Mouse (Mus musculus) neural tube, embryonic 14.5 days (tissue): Measurements from ENCODE around the gene Gm28305. TPM values are rescaled to one million over a fixed set of nuclear protein-coding genes. Genes with fewer than 3 reads are reported as not detected.

ENCODE experiments used
- ATAC-seq: fragments of 200-750 bp; cut with Nextera tagmentation; 2 replicates; pipeline ENCODE4 v1.8.0; 2017; ENCODE audit warnings: low read depth, mild to moderate bottlenecking, moderate TSS enrichment, moderate library complexity
- H3K27ac ChIP-seq: fragments of 300-500 bp; sonication (generic); 2 replicates; pipeline ENCODE4 v1.5.1; 2014; ENCODE audit warnings: low read depth, mild to moderate bottlenecking, control low read depth, low read length, moderate library complexity, mixed read lengths
- H3K27me3 ChIP-seq: fragments of 300-500 bp; sonication (generic); 2 replicates; pipeline ENCODE4 v1.6.1; 2014; ENCODE audit warnings: low read length; ENCODE audit not compliant: control insufficient read depth, insufficient read depth
- H3K36me3 ChIP-seq: fragments of 300-500 bp; sonication (generic); 2 replicates; pipeline ENCODE4 v1.6.1; 2014; ENCODE audit warnings: low read length, mixed read lengths; ENCODE audit not compliant: control insufficient read depth, insufficient read depth
- H3K4me1 ChIP-seq: fragments of 300-500 bp; sonication (generic); 2 replicates; pipeline ENCODE4 v1.6.1; 2014; ENCODE audit warnings: low read length; ENCODE audit not compliant: control insufficient read depth, insufficient read depth
- H3K4me2 ChIP-seq: fragments of 300-500 bp; sonication (generic); 2 replicates; pipeline ENCODE4 v1.6.1; 2014; ENCODE audit warnings: mild to moderate bottlenecking, low read depth, low read length, control low read depth
- H3K4me3 ChIP-seq: fragments of 300-500 bp; sonication (generic); 2 replicates; pipeline ENCODE4 v1.5.1; 2014; ENCODE audit warnings: low read depth, low read length, control low read depth, mixed read lengths
- H3K9ac ChIP-seq: fragments of 300-500 bp; sonication (generic); replicated peaks from 2 replicates; pipeline ENCODE4 v1.6.1; 2014; ENCODE audit warnings: low read depth, mild to moderate bottlenecking, control low read depth, low read length, mixed read lengths
- H3K9me3 ChIP-seq: fragments of 300-500 bp; sonication (generic); 2 replicates; pipeline ENCODE4 v1.6.1; 2016; ENCODE audit warnings: low read length; ENCODE audit not compliant: control insufficient read depth
- WGBS: fragments of 180-500 bp; shearing (Covaris S2); extraction: QIAGEN DNeasy Blood & Tissue Kit; methylation state at CpG from one replicate; pipeline ENCODE4 v1.1.7; 2014; 5-methylcytosine and 5-hydroxymethylcytosine counted together
- polyA plus RNA-seq: library from polyadenylated mRNA; unstranded; fragments of >200 nt; fragmentation: Nextera tagmentation; extraction: Ambion mirVana; gene quantifications from 2 replicates; pipeline ENCODE4 v1.2.1, GENCODE M21; 2014

Gm28305 gene
- polyA plus RNA-seq, 1 experiment from 2014 or later, result not detected

DNA sequence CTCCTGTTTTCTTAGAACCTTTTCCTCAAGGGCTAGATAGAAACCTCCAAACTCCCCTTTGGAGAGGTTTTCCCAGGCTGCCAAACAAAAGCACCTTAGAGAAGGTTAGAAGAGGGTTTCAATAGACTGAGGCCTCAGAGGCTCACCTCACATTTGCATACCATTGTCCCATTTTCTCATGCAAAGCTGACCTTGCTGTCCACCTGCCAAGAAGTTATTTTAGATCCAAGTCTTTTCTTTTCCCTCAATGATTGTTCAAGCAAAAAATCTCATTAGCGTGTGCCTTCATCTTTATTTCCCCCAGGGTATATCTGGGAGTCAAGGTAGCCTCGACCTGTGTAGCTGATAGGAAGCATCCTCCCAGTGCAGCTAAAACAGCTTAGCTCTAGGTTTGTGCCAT is 62.4 kb downstream of the Gm28305 start:
- Histone ChIP-seq H3K9me3 (no peaks in the 10 kb centered on the region), H3K9ac (no peak overlapping the region), H3K36me3 (no peaks in the 10 kb centered on the region), H3K4me1 (no peaks in the 10 kb centered on the region), H3K4me2 (no peak overlapping the region), H3K27me3 (no peaks in the 10 kb centered on the region), H3K27ac (no peak overlapping the region), H3K4me3 (no peak overlapping the region)
- ATAC-seq, result no peak
- 41% methylated on average over 2 of the region's 2 CpGs for WGBS

DNA sequence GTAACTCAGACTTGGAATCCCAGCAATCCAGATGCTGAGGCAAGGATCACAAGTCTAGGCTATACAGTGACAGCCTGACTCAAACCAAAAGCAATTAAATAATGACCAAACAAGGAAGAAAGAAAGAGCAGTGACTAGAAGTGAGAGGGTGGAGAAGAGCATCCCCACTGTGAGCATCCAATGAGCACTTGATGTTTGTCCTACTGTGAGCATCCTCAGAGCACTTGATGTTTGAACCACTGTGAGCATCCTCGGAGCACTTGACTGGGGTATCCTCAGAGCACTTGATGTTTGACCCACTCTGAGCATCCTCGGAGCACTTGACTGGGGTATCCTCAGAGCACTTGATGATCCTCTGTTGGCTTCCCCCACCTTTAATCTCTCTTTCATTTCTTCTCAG is 64.5 kb downstream of the Gm28305 start:
- H3K27me3 ChIP-seq, result no peaks in the 10 kb centered on the region
- H3K4me1 ChIP-seq, result no peaks in the 10 kb centered on the region
- WGBS, result 80% methylated on average over 2 of the region's 2 CpGs
- H3K4me3 ChIP-seq, result no peak overlapping the region
- H3K27ac ChIP-seq, result no peak overlapping the region
- no peak overlapping the region for H3K9ac ChIP-seq
- no peaks in the 10 kb centered on the region for H3K36me3 ChIP-seq
- ATAC-seq, result no peak
- H3K9me3 ChIP-seq, result no peaks in the 10 kb centered on the region
- no peak overlapping the region for H3K4me2 ChIP-seq

DNA sequence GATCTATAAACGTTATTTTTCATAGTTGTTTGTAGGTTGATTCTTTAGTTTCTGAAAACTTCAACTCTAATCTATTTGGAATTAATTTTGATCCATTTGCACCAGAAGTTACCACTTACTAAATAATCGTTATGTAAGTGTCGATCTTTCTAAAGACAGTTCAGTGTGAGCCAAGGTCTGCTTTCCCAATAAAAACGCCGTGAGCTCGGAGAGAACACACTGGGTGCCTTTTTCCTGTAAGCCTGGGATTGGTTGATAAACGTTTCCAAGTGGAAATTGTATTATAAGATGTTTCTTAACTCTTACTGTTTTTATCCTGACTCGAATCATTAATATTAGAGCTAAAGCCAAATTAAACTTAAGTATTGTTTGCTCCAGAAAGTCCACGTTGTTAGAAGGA is 66.5 kb downstream of the Gm28305 start:
- Histone ChIP-seq H3K27me3 (no peaks in the 10 kb centered on the region), H3K4me1 (no peaks in the 10 kb centered on the region), H3K4me2 (no peak overlapping the region), H3K9me3 (no peaks in the 10 kb centered on the region), H3K4me3 (no peak overlapping the region), H3K9ac (no peak overlapping the region), H3K27ac (no peak overlapping the region), H3K36me3 (no peaks in the 10 kb centered on the region)
- ATAC-seq, result no peak
- WGBS, result 84% methylated on average over 9 of the region's 9 CpGs

DNA sequence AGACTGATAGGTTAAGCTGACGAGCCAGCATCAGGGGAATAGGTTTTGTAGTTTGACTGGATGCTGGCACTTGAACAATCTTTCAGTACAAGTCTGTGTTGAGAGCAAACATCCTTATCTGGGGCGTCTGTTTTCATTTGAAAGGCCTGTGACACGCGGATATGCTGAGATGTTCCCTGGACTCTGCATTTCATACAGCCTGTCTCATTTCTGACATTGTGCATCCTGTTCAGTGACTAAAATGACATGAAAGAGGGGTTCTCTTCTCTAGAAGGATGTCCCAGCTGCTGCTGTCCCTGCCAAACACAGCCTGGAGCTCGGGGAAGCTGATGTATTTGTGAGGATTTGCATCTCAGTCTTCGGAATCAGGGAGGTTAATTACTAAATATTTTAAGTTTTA is 67.0 kb downstream of the Gm28305 start:
- H3K4me3 ChIP-seq, result no peak overlapping the region
- no peak overlapping the region for H3K9ac ChIP-seq
- H3K27ac ChIP-seq, result no peak overlapping the region
- no peak for ATAC-seq
- H3K4me1 ChIP-seq, result no peaks in the 10 kb centered on the region
- H3K4me2 ChIP-seq, result no peak overlapping the region
- no peaks in the 10 kb centered on the region for H3K9me3 ChIP-seq
- H3K36me3 ChIP-seq, result no peaks in the 10 kb centered on the region
- H3K27me3 ChIP-seq, result no peaks in the 10 kb centered on the region
- 82% methylated on average over 6 of the region's 6 CpGs for WGBS

DNA sequence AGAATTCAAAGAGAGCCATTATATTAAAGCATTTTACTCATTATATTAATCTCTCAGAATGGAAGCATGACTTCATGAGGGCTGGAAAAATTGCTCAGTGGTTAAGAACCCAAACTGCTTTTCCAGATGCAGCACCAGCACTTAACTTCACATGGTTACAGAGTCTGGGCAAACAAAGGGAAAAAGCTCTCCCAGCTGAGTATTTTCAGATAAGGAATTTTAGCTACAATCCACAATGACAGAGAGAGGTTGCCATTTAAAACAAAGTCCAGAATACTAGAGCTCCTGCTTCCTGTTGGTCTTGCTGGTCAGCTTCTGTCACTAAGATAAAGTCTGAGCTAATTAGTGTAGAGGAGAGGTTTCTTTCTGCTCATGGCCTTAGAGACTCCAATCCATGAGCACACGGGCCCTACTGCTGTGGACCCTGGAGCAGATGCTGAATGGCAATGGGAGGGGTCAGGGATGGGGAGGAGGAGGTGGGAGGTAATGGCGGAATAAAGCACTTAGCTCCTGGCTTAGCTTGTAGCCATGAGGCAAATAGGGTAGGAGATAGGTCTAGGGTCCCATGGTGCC is 68.2 kb downstream of the Gm28305 start:
- ATAC-seq, result no peak
- Histone ChIP-seq H3K27ac (no peak overlapping the region), H3K27me3 (no peaks in the 10 kb centered on the region), H3K4me3 (no peak overlapping the region), H3K4me1 (no peaks in the 10 kb centered on the region), H3K4me2 (no peak overlapping the region), H3K9me3 (no peaks in the 10 kb centered on the region), H3K9ac (no peak overlapping the region), H3K36me3 (no peaks in the 10 kb centered on the region)
- 74% methylated on average over 2 of the region's 2 CpGs for WGBS

DNA sequence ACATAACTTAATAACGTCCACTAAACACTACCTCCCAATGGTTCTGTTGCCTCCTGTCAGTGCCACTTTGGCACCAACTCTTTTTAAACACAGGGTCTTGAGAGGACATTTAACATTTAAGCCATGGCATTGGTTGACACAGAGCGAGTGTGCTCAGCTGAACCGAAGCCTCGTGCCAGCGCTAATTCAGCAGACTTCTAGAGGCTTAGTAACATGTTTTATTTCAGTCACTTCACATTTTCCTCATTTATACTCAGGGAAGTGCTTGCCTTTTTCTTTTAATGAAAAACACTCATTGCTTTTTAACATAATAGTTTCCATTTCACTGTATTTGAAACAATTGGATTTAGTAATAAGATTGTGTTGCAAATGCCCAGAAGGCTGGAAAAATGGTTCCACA is 68.7 kb downstream of the Gm28305 start:
- H3K9me3 ChIP-seq, result no peaks in the 10 kb centered on the region
- no peaks in the 10 kb centered on the region for H3K4me1 ChIP-seq
- ATAC-seq, result no peak
- H3K27me3 ChIP-seq, result no peaks in the 10 kb centered on the region
- no peak overlapping the region for H3K4me3 ChIP-seq
- 92% methylated on average over 5 of the region's 5 CpGs for WGBS
- H3K9ac ChIP-seq, result no peak overlapping the region
- no peak overlapping the region for H3K4me2 ChIP-seq
- H3K36me3 ChIP-seq, result no peaks in the 10 kb centered on the region
- H3K27ac ChIP-seq, result no peak overlapping the region

DNA sequence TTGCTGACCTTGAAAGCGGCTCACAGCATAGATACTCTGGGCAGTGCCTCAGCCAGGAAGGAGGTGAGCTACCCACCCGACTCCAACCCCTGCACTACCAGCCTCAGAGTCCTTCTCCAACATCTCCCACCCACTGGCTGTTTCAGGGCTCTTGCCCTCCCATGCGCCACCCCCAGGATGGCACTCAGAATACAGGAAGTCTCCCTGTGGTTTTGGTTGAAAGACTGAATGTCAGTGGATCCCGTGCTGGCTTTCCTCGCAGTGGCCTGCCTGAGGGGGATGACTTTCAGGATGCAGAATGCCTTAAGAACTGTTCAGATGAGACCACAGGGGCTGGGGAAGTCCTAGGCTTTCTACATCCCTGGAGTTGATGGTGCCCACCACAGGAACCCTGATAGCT is 82.6 kb downstream of the Gm28305 start:
- Histone ChIP-seq H3K27me3 (no peaks in the 10 kb centered on the region), H3K9ac (no peak overlapping the region), H3K4me3 (no peak overlapping the region), H3K9me3 (no peaks in the 10 kb centered on the region), H3K4me1 (peaks cover 3% of the 10 kb centered on the region; the same call in 1 of the 2 replicates), H3K4me2 (no peak overlapping the region), H3K27ac (peak overlapping the region; percentile 64; the same call in 1 of the 2 replicates), H3K36me3 (no peaks in the 10 kb centered on the region)
- ATAC-seq, result no peak
- WGBS, result 59% methylated on average over 5 of the region's 5 CpGs

DNA sequence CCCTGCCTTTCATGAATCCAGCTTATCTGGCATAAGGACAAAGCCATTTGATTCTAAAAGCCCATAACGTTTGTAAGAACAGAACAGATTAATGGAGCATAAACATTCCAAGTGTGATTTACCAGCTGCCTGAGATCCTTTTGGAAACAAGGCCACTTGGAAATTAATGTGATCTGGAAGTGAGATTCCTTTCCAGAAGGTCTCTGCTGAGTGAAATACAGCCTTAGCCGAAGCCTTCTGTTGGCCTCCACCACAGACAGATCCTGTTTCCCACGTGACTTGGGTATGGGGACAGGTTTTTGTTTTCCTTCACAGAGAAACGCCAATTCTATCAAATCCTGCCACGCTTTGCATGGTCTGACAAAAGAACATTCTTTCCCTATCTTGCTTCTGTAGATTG is 83.2 kb downstream of the Gm28305 start:
- Histone ChIP-seq H3K27ac (peak overlapping the region; percentile 64; the same call in 1 of the 2 replicates), H3K27me3 (no peaks in the 10 kb centered on the region), H3K4me3 (no peak overlapping the region), H3K4me2 (no peak overlapping the region), H3K9ac (no peak overlapping the region), H3K9me3 (no peaks in the 10 kb centered on the region), H3K4me1 (peaks cover 3% of the 10 kb centered on the region; the same call in 1 of the 2 replicates), H3K36me3 (no peaks in the 10 kb centered on the region)
- peak; percentile 30; the same call in 1 of the 2 replicates for ATAC-seq
- 14% methylated on average over 5 of the region's 5 CpGs for WGBS
